Mouse (Mus musculus) myocyte (in vitro differentiated cells): ENCODE measurements around the gene Gle1. TPM values are rescaled to one million over a fixed set of nuclear protein-coding genes. Genes with fewer than 3 reads are reported as not detected.

Experiments used
- H3K27me3 ChIP-seq: one replicate; pipeline ENCODE4 v1.6.1; 2011; ENCODE audit not compliant: control insufficient read depth, insufficient read depth, insufficient read length
- H3K36me3 ChIP-seq: one replicate; pipeline ENCODE4 v1.6.1; 2011; ENCODE audit not compliant: control insufficient read depth, insufficient read depth
- H3K4me2 ChIP-seq: one replicate; pipeline ENCODE4 v1.6.1; 2011; ENCODE audit warnings: low read depth, control low read depth
- H3K4me3 ChIP-seq: one replicate; pipeline ENCODE4 v1.5.1; 2011; ENCODE audit warnings: mild to moderate bottlenecking, control low read depth, moderate library complexity
- H3K79me2 ChIP-seq: one replicate; pipeline ENCODE4 v1.6.1; 2011; ENCODE audit not compliant: control insufficient read depth, insufficient read depth
- H3ac ChIP-seq: one replicate; pipeline ENCODE4 v1.6.1; 2011; ENCODE audit not compliant: control insufficient read depth, insufficient read length
- CEBPB ChIP-seq: IDR thresholded peaks from 2 replicates; pipeline ENCODE4 v1.6.1; 2011; ENCODE audit warnings: mild to moderate bottlenecking, moderate library complexity; ENCODE audit not compliant: poor library complexity, insufficient read depth, severe bottlenecking
- E2F4 ChIP-seq: IDR thresholded peaks from one replicate; pipeline ENCODE4 v1.6.1; 2011; ENCODE audit warnings: mild to moderate bottlenecking, control low read depth, moderate library complexity; ENCODE audit not compliant: insufficient read depth
- MAX ChIP-seq: IDR thresholded peaks from one replicate; pipeline ENCODE4 v1.6.1; 2011; ENCODE audit warnings: low read depth, mild to moderate bottlenecking, control low read depth
- MYOD1 ChIP-seq, 3 experiments: IDR thresholded peaks; one replicate each; pipeline ENCODE4 v1.6.1; 2011; ENCODE audit warnings: control low read depth in 2 of 3, low read depth in 2 of 3, mild to moderate bottlenecking in 2 of 3, moderate library complexity in 1 of 3; ENCODE audit not compliant: insufficient read length in 2 of 3, control insufficient read depth in 1 of 3
- MYOG ChIP-seq, 3 experiments: IDR thresholded peaks; one replicate each; pipeline ENCODE4 v1.6.1; 2011; ENCODE audit warnings: control low read depth in 2 of 3, low read depth in 2 of 3, mild to moderate bottlenecking in 2 of 3; ENCODE audit not compliant: insufficient read length in 2 of 3, control insufficient read depth in 1 of 3, insufficient read depth in 1 of 3
- POLR2A ChIP-seq: IDR thresholded peaks from one replicate; pipeline ENCODE4 v1.6.1; 2011; ENCODE audit warnings: low read depth, mild to moderate bottlenecking, control low read depth, moderate library complexity; ENCODE audit not compliant: insufficient read length
- POLR2AphosphoS2 ChIP-seq: IDR thresholded peaks from one replicate; pipeline ENCODE4 v1.6.1; 2011; ENCODE audit warnings: low read depth, control low read depth; ENCODE audit not compliant: insufficient read length
- REST ChIP-seq: IDR thresholded peaks from one replicate; pipeline ENCODE4 v1.6.1; 2011; ENCODE audit warnings: mild to moderate bottlenecking, control low read depth, moderate library complexity; ENCODE audit not compliant: insufficient read depth, insufficient read length
- SRF ChIP-seq: IDR thresholded peaks from one replicate; pipeline ENCODE4 v1.6.1; 2011; ENCODE audit warnings: low read depth; ENCODE audit not compliant: control insufficient read depth, insufficient read length
- TCF12 ChIP-seq: IDR thresholded peaks from one replicate; pipeline ENCODE4 v1.6.1; 2011; ENCODE audit warnings: mild to moderate bottlenecking, control low read depth; ENCODE audit not compliant: poor library complexity, insufficient read depth, severe bottlenecking
- TCF3 ChIP-seq: IDR thresholded peaks from one replicate; pipeline ENCODE4 v1.6.1; 2011; ENCODE audit warnings: low read depth, control low read depth; ENCODE audit not compliant: insufficient read length
- USF1 ChIP-seq: IDR thresholded peaks from one replicate; pipeline ENCODE4 v1.6.1; 2011; ENCODE audit warnings: low read depth, mild to moderate bottlenecking, control low read depth, moderate library complexity
- polyA plus RNA-seq: library from polyadenylated mRNA; unstranded; fragments of >200 nt; fragmentation: generic; extraction: Trizol; gene quantifications from one replicate; pipeline ENCODE4 v1.2.1, GENCODE M21; 2012; ENCODE audit warnings: missing spikeins

The Gle1 gene
- polyA plus RNA-seq, 1 experiment: 25.1 TPM

DNA sequence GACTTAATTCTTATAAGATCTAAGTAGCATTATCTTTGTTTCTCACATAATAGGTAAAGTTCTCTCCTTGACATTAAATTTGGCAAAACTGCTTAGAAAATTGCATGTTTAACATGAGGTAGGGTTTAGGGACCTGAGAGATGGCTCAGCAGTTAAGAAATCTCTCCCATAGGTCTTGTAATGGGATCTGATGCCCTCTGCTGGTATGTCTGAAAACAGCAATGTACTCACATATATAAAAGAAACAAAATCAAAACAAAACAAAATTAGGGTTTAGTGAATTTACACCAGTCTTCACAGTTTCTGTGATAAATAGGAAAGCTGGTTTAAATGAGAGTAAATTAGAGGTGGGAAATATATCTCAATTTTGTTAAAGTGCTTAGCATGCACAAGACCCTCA, 42.1 kb downstream of the Gle1 start:
- Histone ChIP-seq H3K36me3 (peaks cover 51% of the 10 kb centered on the region), H3K4me2 (no peak overlapping the region), H3K27me3 (no peaks in the 10 kb centered on the region)

DNA sequence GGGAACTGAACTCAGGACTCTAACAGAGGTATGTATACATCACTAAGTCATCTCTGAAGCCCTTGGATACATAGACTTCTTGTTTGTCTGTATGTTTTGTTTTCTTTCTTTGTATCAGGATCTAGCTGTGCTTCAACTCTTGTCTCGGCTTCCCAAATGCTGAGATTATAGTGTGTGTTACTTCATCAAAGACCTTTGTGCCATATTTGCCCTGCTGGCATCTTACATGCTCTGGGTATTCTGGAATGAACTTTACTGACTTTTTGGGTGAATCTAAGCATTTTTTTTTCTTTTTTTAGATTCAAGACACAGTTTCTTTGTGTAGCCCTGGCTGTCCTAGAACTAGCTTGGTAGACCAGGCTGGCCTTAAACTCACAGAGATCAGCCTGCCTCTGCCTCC, 45.4 kb downstream of the Gle1 start:
- H3K4me3 ChIP-seq: no peak overlapping the region
- peaks cover 83% of the 10 kb centered on the region for H3K36me3 ChIP-seq
- no peak for TF ChIP-seq SRF
- TF ChIP-seq TCF3: no peak
- no peak for TF ChIP-seq MAX
- TF ChIP-seq MYOG (IDR thresholded peaks at IDR 0.05; ENCODE audit: control insufficient read depth in 1 of 3, insufficient read depth in 1 of 3, insufficient read length in 2 of 3, low read depth in 2 of 3): no peak
- no peak for TF ChIP-seq REST
- TF ChIP-seq USF1: no peak
- no peak for TF ChIP-seq POLR2A
- no peak for TF ChIP-seq TCF12
- TF ChIP-seq E2F4: no peak
- no peak for TF ChIP-seq POLR2AphosphoS2
- no peak for TF ChIP-seq CEBPB
- TF ChIP-seq MYOD1 (IDR thresholded peaks at IDR 0.05; ENCODE audit: control insufficient read depth in 1 of 3, insufficient read length in 2 of 3, low read depth in 2 of 3): no peak
- no peaks in the 10 kb centered on the region for H3K27me3 ChIP-seq
- H3K4me2 ChIP-seq: no peak overlapping the region
- H3K79me2 ChIP-seq: peaks cover 25% of the 10 kb centered on the region
- no peak overlapping the region for H3ac ChIP-seq

More for the DNA sequence above, 42.1 kb downstream of the Gle1 start:
- Histone ChIP-seq H3K4me3 (no peak overlapping the region), H3K79me2 (peaks cover 58% of the 10 kb centered on the region), H3ac (no peak overlapping the region)
- TF ChIP-seq MAX (no peak), TCF3 (no peak), MYOG (IDR thresholded peaks at IDR 0.05; ENCODE audit: control insufficient read depth in 1 of 3, insufficient read depth in 1 of 3, insufficient read length in 2 of 3, low read depth in 2 of 3) (no peak), TCF12 (no peak), E2F4 (no peak), SRF (no peak), REST (no peak), POLR2A (no peak), CEBPB (no peak), MYOD1 (IDR thresholded peaks at IDR 0.05; ENCODE audit: control insufficient read depth in 1 of 3, insufficient read length in 2 of 3, low read depth in 2 of 3) (no peak)

DNA sequence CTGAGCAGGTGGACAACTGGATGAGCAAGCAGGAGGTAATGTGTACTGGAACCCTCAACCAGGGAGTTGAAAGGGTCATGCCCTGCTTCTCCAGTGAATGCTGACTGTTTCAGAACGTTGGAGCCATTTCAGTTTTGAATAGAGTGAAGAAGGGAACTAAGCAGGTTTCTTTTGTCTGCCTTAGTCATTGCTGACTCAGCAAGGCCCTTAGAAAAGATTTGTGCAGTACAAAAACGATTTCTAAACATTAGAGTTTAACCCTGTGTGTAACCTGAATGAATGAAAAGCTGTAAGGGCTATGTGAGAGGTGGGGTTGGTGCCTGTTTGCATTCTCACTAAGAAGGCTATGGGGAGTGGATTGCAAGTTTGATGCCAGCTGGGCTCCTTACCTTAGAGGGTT, 56.7 kb downstream of the Gle1 start:
- Histone ChIP-seq H3ac (no peak overlapping the region), H3K4me3 (no peak overlapping the region), H3K79me2 (no peaks in the 10 kb centered on the region), H3K27me3 (no peaks in the 10 kb centered on the region), H3K36me3 (peaks cover 91% of the 10 kb centered on the region), H3K4me2 (no peak overlapping the region)
- TF ChIP-seq SRF (no peak), TCF3 (no peak), MAX (no peak), TCF12 (no peak), POLR2AphosphoS2 (no peak), MYOD1 (IDR thresholded peaks at IDR 0.05; ENCODE audit: control insufficient read depth in 1 of 3, insufficient read length in 2 of 3, low read depth in 2 of 3) (no peak), REST (no peak), E2F4 (no peak)

DNA sequence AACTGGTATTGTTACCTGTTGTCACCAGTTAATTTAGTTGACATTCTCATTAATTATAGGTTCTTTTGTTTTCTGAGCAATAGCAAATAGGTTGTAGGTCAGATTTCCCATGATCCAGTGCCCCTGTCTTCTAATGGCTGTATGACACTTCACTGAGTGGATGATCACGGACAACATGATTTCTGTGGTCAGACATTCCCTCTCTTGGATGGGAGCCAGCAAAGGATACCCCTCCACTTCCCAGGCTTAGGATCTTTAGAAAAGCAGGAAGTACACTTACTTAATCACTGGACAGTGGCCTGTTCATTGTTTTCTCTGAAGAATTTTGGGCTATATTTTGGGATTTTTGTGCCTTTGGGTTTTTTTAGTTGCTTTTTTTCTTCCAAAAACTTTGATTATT, 73.9 kb downstream of the Gle1 start:
- Histone ChIP-seq H3K36me3 (peaks cover 95% of the 10 kb centered on the region), H3K4me3 (no peak overlapping the region), H3K79me2 (no peaks in the 10 kb centered on the region), H3K4me2 (no peak overlapping the region), H3ac (no peak overlapping the region), H3K27me3 (no peaks in the 10 kb centered on the region)
- TF ChIP-seq REST: no peak
- no peak for TF ChIP-seq MAX
- no peak for TF ChIP-seq POLR2A
- TF ChIP-seq USF1: no peak
- no peak for TF ChIP-seq SRF
- TF ChIP-seq CEBPB: no peak
- TF ChIP-seq MYOG (IDR thresholded peaks at IDR 0.05; ENCODE audit: control insufficient read depth in 1 of 3, insufficient read depth in 1 of 3, insufficient read length in 2 of 3, low read depth in 2 of 3): no peak
- TF ChIP-seq E2F4: no peak

Other genes with a start within 250 kb of the Gle1 start
- not detected for gene Gm13420, start 183.7 kb upstream of the Gle1 start, polyA plus RNA-seq
- gene Gm13547, start 176.1 kb upstream of the Gle1 start, polyA plus RNA-seq: not detected
- gene Coq4, start 147.9 kb upstream of the Gle1 start, polyA plus RNA-seq: 24.4 TPM
- 46.6 TPM for gene Trub2, start 146.9 kb upstream of the Gle1 start, polyA plus RNA-seq
- 26.8 TPM for gene Slc27a4, start 132.8 kb upstream of the Gle1 start, polyA plus RNA-seq
- 43.8 TPM for gene Urm1, start 115.4 kb upstream of the Gle1 start, polyA plus RNA-seq
- gene Cercam, start 66.3 kb upstream of the Gle1 start, polyA plus RNA-seq: 10.8 TPM
- gene Odf2, start 46.2 kb upstream of the Gle1 start, polyA plus RNA-seq: 37.8 TPM
- 167 TPM for gene Sptan1, start 30.1 kb downstream of the Gle1 start, polyA plus RNA-seq
- gene Wdr34, start 113.5 kb downstream of the Gle1 start, polyA plus RNA-seq: 21.6 TPM
- 118 TPM for gene Set, start 122.0 kb downstream of the Gle1 start, polyA plus RNA-seq
- gene Pkn3, start 142.3 kb downstream of the Gle1 start, polyA plus RNA-seq: 4.3 TPM
- gene Zdhhc12, start 158.2 kb downstream of the Gle1 start, polyA plus RNA-seq: 20.8 TPM
- gene Zer1, start 189.2 kb downstream of the Gle1 start, polyA plus RNA-seq: 13.1 TPM
- 25.8 TPM for gene Tbc1d13, start 198.3 kb downstream of the Gle1 start, polyA plus RNA-seq
- gene Endog, start 236.1 kb downstream of the Gle1 start, polyA plus RNA-seq: 17.6 TPM
- gene Spout1, start 243.0 kb downstream of the Gle1 start, polyA plus RNA-seq: 28.7 TPM